Mouse (Mus musculus) forebrain, embryonic 13.5 days (tissue): Measurements from ENCODE around the gene Echs1. TPM values are rescaled to one million over a fixed set of nuclear protein-coding genes. Genes with fewer than 3 reads are reported as not detected.
"Not testable (repeated sequence)": the region's sequence is repeated elsewhere in the genome, so short reads cannot be mapped to it uniquely, and the experiment has no call there.

Source experiments
- ATAC-seq: fragments of 200-750 bp; cut with Nextera tagmentation; 2 replicates; pipeline ENCODE4 v1.8.0; 2017
- H3K27ac ChIP-seq: fragments of 300-500 bp; sonication (generic); 2 replicates; pipeline ENCODE4 v1.5.1; 2015; ENCODE audit warnings: inconsistent platforms, mild to moderate bottlenecking, moderate library complexity
- H3K27me3 ChIP-seq: fragments of 300-500 bp; sonication (generic); 2 replicates; pipeline ENCODE4 v1.6.1; 2015; ENCODE audit warnings: mild to moderate bottlenecking, inconsistent platforms
- H3K36me3 ChIP-seq: fragments of 300-500 bp; sonication (generic); 2 replicates; pipeline ENCODE4 v1.6.1; 2015; ENCODE audit warnings: mild to moderate bottlenecking, inconsistent platforms; ENCODE audit not compliant: poor library complexity, severe bottlenecking
- H3K4me1 ChIP-seq: fragments of 300-500 bp; sonication (generic); 2 replicates; pipeline ENCODE4 v1.6.1; 2015; ENCODE audit warnings: inconsistent platforms
- H3K4me2 ChIP-seq: fragments of 300-500 bp; sonication (generic); 2 replicates; pipeline ENCODE4 v1.6.1; 2015; ENCODE audit warnings: inconsistent platforms, mild to moderate bottlenecking, moderate library complexity
- H3K4me3 ChIP-seq: fragments of 300-500 bp; sonication (generic); 2 replicates; pipeline ENCODE4 v1.5.1; 2015; ENCODE audit warnings: mild to moderate bottlenecking, inconsistent platforms
- H3K9ac ChIP-seq: fragments of 300-500 bp; sonication (generic); 2 replicates; pipeline ENCODE4 v1.6.1; 2015; ENCODE audit warnings: mild to moderate bottlenecking, inconsistent platforms
- H3K9me3 ChIP-seq: fragments of 300-500 bp; sonication (generic); replicated peaks from 2 replicates; pipeline ENCODE4 v1.6.1; 2016; ENCODE audit warnings: inconsistent platforms
- WGBS: fragments of 180-500 bp; shearing (Covaris S2); methylation state at CpG from one replicate; pipeline ENCODE4 v1.1.7; 2015; 5-methylcytosine and 5-hydroxymethylcytosine counted together
- polyA plus RNA-seq: library from polyadenylated mRNA; unstranded; fragments of >200 nt; fragmentation: Nextera tagmentation; extraction: Ambion mirVana; gene quantifications from 2 replicates; pipeline ENCODE4 v1.2.1, GENCODE M21; 2015

Gene Echs1
- polyA plus RNA-seq, 1 experiment from 2014 or later = 128 TPM

- 90% methylated on average over 7 of the region's 7 CpGs for WGBS
- H3K9me3 ChIP-seq, H3K4me2 ChIP-seq, H3K9ac ChIP-seq, ATAC-seq, H3K4me1 ChIP-seq, H3K4me3 ChIP-seq, H3K27ac ChIP-seq, H3K36me3 ChIP-seq, H3K27me3 ChIP-seq: not testable (repeated sequence)
Observed at GRCm38 (mm10) chr7:140134033-140134432, 17.8 kb upstream of the Echs1 start.

GRCm38 (mm10) chr7:140132184-140132583, 15.9 kb upstream of the Echs1 start:
- not testable (repeated sequence) for H3K9me3 ChIP-seq, H3K4me1 ChIP-seq, H3K4me3 ChIP-seq, ATAC-seq, H3K36me3 ChIP-seq, H3K4me2 ChIP-seq, H3K27me3 ChIP-seq, H3K9ac ChIP-seq, H3K27ac ChIP-seq
- WGBS = 87% methylated on average over 7 of the region's 7 CpGs

- Histone ChIP-seq H3K9ac (no peak overlapping the region), H3K27ac (no peak overlapping the region), H3K4me3 (no peak overlapping the region), H3K4me1 (peaks cover 5% of the 10 kb centered on the region; the same call in 1 of the 2 replicates), H3K36me3 (0 out of 2 replicates have a peak, but pooled peaks cover 7% of the 10 kb centered on the region), H3K27me3 (no peaks in the 10 kb centered on the region), H3K4me2 (no peak overlapping the region), H3K9me3 (no peaks in the 10 kb centered on the region)
- 94% methylated on average over 2 of the region's 2 CpGs for WGBS
- no peak for ATAC-seq
Observed at GRCm38 (mm10) chr7:140127911-140128310, 11.6 kb upstream of the Echs1 start.

- Histone ChIP-seq H3K4me1 (peaks cover 5% of the 10 kb centered on the region; the same call in 1 of the 2 replicates), H3K9me3 (no peaks in the 10 kb centered on the region), H3K4me2 (no peak overlapping the region), H3K36me3 (0 out of 2 replicates have a peak, but pooled peaks cover 7% of the 10 kb centered on the region), H3K9ac (no peak overlapping the region), H3K4me3 (no peak overlapping the region), H3K27me3 (no peaks in the 10 kb centered on the region), H3K27ac (no peak overlapping the region)
- no peak for ATAC-seq
- 83% methylated on average over 3 of the region's 3 CpGs for WGBS
Observed at GRCm38 (mm10) chr7:140126934-140127333, 10.7 kb upstream of the Echs1 start.

- Histone ChIP-seq H3K4me1 (peaks cover 5% of the 10 kb centered on the region; the same call in 1 of the 2 replicates), H3K9me3 (no peaks in the 10 kb centered on the region), H3K9ac (peak overlapping the region; percentile 88), H3K27ac (no peak overlapping the region), H3K4me2 (peak overlapping the region; percentile 84), H3K4me3 (peak overlapping the region; percentile 69), H3K27me3 (no peaks in the 10 kb centered on the region), H3K36me3 (0 out of 2 replicates have a peak, but pooled peaks cover 7% of the 10 kb centered on the region)
- ATAC-seq = no peak; the same call in none of the 2 replicates
- 8% methylated on average over 5 of the region's 5 CpGs for WGBS
Observed at GRCm38 (mm10) chr7:140126022-140126350, 9.7 kb upstream of the Echs1 start.

- Histone ChIP-seq H3K27me3 (no peaks in the 10 kb centered on the region), H3K36me3 (0 out of 2 replicates have a peak, but pooled peaks cover 7% of the 10 kb centered on the region), H3K9me3 (no peaks in the 10 kb centered on the region), H3K4me1 (peaks cover 5% of the 10 kb centered on the region; the same call in 1 of the 2 replicates), H3K4me3 (peak overlapping the region; percentile 69), H3K27ac (no peak overlapping the region), H3K4me2 (peak overlapping the region; percentile 84), H3K9ac (peak overlapping the region; percentile 88)
- 1% methylated on average over 37 of the region's 40 CpGs for WGBS
- ATAC-seq = peak; percentile 97
Observed at GRCm38 (mm10) chr7:140125278-140126021, 9.2 kb upstream of the Echs1 start.

GRCm38 (mm10) chr7:140124382-140124781, 8.1 kb upstream of the Echs1 start:
- peaks cover 5% of the 10 kb centered on the region; the same call in 1 of the 2 replicates for H3K4me1 ChIP-seq
- H3K27ac ChIP-seq = no peak overlapping the region
- 98% methylated on average over 1 of the region's 1 CpGs for WGBS
- H3K9ac ChIP-seq = no peak overlapping the region
- no peaks in the 10 kb centered on the region for H3K27me3 ChIP-seq
- no peak overlapping the region for H3K4me3 ChIP-seq
- no peaks in the 10 kb centered on the region for H3K36me3 ChIP-seq
- no peaks in the 10 kb centered on the region for H3K9me3 ChIP-seq
- ATAC-seq = no peak
- H3K4me2 ChIP-seq = no peak overlapping the region

- Histone ChIP-seq H3K4me2 (no peak overlapping the region), H3K9me3 (no peaks in the 10 kb centered on the region), H3K4me3 (no peak overlapping the region), H3K4me1 (peaks cover 5% of the 10 kb centered on the region; the same call in 1 of the 2 replicates), H3K27ac (no peak overlapping the region), H3K27me3 (no peaks in the 10 kb centered on the region), H3K9ac (no peak overlapping the region), H3K36me3 (no peaks in the 10 kb centered on the region)
- no peak for ATAC-seq
- 32% methylated on average over 4 of the region's 4 CpGs for WGBS
Observed at GRCm38 (mm10) chr7:140122765-140123164, 6.5 kb upstream of the Echs1 start.

- Histone ChIP-seq H3K9me3 (no peaks in the 10 kb centered on the region), H3K4me1 (peaks cover 5% of the 10 kb centered on the region; the same call in 1 of the 2 replicates), H3K36me3 (no peaks in the 10 kb centered on the region), H3K4me3 (no peak overlapping the region), H3K9ac (no peak overlapping the region), H3K27me3 (no peaks in the 10 kb centered on the region), H3K4me2 (no peak overlapping the region), H3K27ac (no peak overlapping the region)
- ATAC-seq = no peak
- 66% methylated on average over 13 of the region's 13 CpGs for WGBS
Observed at GRCm38 (mm10) chr7:140121338-140121910, 5.1 kb upstream of the Echs1 start.

- WGBS = 91% methylated on average over 2 of the region's 2 CpGs
- Histone ChIP-seq H3K4me2 (no peak overlapping the region), H3K27me3 (no peaks in the 10 kb centered on the region), H3K4me3 (no peak overlapping the region), H3K4me1 (peaks cover 3% of the 10 kb centered on the region), H3K9me3 (no peaks in the 10 kb centered on the region), H3K27ac (no peak overlapping the region), H3K9ac (no peak overlapping the region), H3K36me3 (no peaks in the 10 kb centered on the region)
- no peak for ATAC-seq
Observed at GRCm38 (mm10) chr7:140120484-140120883, 4.2 kb upstream of the Echs1 start.

GRCm38 (mm10) chr7:140115583-140116328, 520 bp downstream of the Echs1 start, which contains the start of gene Paox:
Paox (plus strand) TSS chr7:140115799.
- H3K27ac ChIP-seq = peak within 1 kb of the TSS; percentile 63
- H3K4me2 ChIP-seq = peak within 1 kb of the TSS; percentile 87
- peak within 1 kb of the TSS; percentile 83 for H3K9ac ChIP-seq
- ATAC-seq = peak; percentile 80
- WGBS = 2% methylated on average over 23 of the region's 23 CpGs
- peak within 1 kb of the TSS; percentile 85 for H3K4me3 ChIP-seq
- no peaks in the 10 kb centered on the region for H3K9me3 ChIP-seq
- H3K27me3 ChIP-seq = no peaks in the 10 kb centered on the region
- H3K36me3 ChIP-seq = peaks cover 22% of the 10 kb centered on the region
- H3K4me1 ChIP-seq = peaks cover 9% of the 10 kb centered on the region

- Histone ChIP-seq H3K9me3 (no peaks in the 10 kb centered on the region), H3K9ac (no peak overlapping the region), H3K27me3 (no peaks in the 10 kb centered on the region), H3K4me1 (peaks cover 9% of the 10 kb centered on the region), H3K27ac (no peak overlapping the region), H3K4me3 (no peak overlapping the region), H3K4me2 (no peak overlapping the region), H3K36me3 (peaks cover 60% of the 10 kb centered on the region)
- 60% methylated on average over 3 of the region's 3 CpGs for WGBS
- ATAC-seq = no peak
Observed at GRCm38 (mm10) chr7:140111943-140112342, 4.3 kb downstream of the Echs1 start.
